Mouse (Mus musculus) bone marrow, adult 2 months (tissue): ENCODE data around the gene Pik3c2a.

Experiments
- CTCF ChIP-seq: fragments of 200-500 bp; IDR thresholded peaks from 2 replicates; pipeline ENCODE4 v1.5.1; 2011; ENCODE audit warnings: low read length, control low read depth; ENCODE audit not compliant: control insufficient read depth, insufficient read depth
- POLR2A ChIP-seq: fragments of 200-500 bp; IDR thresholded peaks from 2 replicates; pipeline ENCODE4 v1.6.1; 2011; ENCODE audit warnings: low read depth, mild to moderate bottlenecking, control low read depth, low read length, borderline replicate concordance; ENCODE audit not compliant: control insufficient read depth

- TF ChIP-seq CTCF (no peak), POLR2A (no peak)
Observed at GRCm38 (mm10) chr7:116446645-116447044, 3.4 kb upstream of the Pik3c2a start.
